Mouse (Mus musculus): Measurements from ENCODE around the gene Dnaaf5. TPM values are rescaled to one million over a fixed set of nuclear protein-coding genes. Genes with fewer than 3 reads are reported as not detected.

The Dnaaf5 gene
- 5.9 and 7.5 TPM in 2 replicates for polyA plus RNA-seq (2015; fragmentation: Nextera tagmentation; extraction: Ambion mirVana)

- H3K4me3 ChIP-seq (replicated peaks): peak within 1 kb of the TSS; percentile 55
- H3K27me3 ChIP-seq (replicated peaks): no peaks in the 10 kb centered on the region
- under 1% methylated on average over 86 of the region's 87 CpGs for WGBS
- H3K9me3 ChIP-seq: no peaks in the 10 kb centered on the region
- peak within 1 kb of the TSS; percentile 71 for H3K27ac ChIP-seq
- H3K36me3 ChIP-seq: peaks cover 17% of the 10 kb centered on the region
- peak; percentile 97 for ATAC-seq (ENCODE audit: insufficient read depth, low FRiP score, low read depth)
- H3K4me2 ChIP-seq: peak within 1 kb of the TSS; percentile 85
- peaks cover 8% of the 10 kb centered on the region; the same call in 1 of the 2 replicates for H3K4me1 ChIP-seq
- peak within 1 kb of the TSS; percentile 47 for H3K9ac ChIP-seq
These were observed at the start of gene Dnaaf5, which contains the start of gene Prkar1b for GRCm38 (mm10) chr5:139149681-139150602. Dnaaf5 (plus strand) TSS chr5:139150223. Prkar1b (minus strand) TSS chr5:139150001.

- Histone ChIP-seq H3K27me3 (replicated peaks) (no peaks in the 10 kb centered on the region), H3K4me1 (peaks cover 13% of the 10 kb centered on the region; the same call in 1 of the 2 replicates), H3K4me2 (no peak overlapping the region), H3K27ac (no peak overlapping the region), H3K4me3 (replicated peaks) (no peak overlapping the region), H3K36me3 (no peaks in the 10 kb centered on the region), H3K9me3 (no peaks in the 10 kb centered on the region), H3K9ac (no peak overlapping the region)
- 65% methylated on average over 6 of the region's 6 CpGs for WGBS
- ATAC-seq (ENCODE audit: insufficient read depth, low FRiP score, low read depth): no peak
These were observed 48.2 kb upstream of the Dnaaf5 start for GRCm38 (mm10) chr5:139101783-139102182.

- Histone ChIP-seq H3K36me3 (no peaks in the 10 kb centered on the region), H3K4me2 (no peak overlapping the region), H3K27ac (no peak overlapping the region), H3K4me3 (replicated peaks) (no peak overlapping the region), H3K9me3 (no peaks in the 10 kb centered on the region), H3K9ac (no peak overlapping the region), H3K27me3 (replicated peaks) (no peaks in the 10 kb centered on the region), H3K4me1 (0 out of 2 replicates have a peak, but pooled peaks cover 8% of the 10 kb centered on the region)
- 70% methylated on average over 9 of the region's 9 CpGs for WGBS
- no peak for ATAC-seq (ENCODE audit: insufficient read depth, low FRiP score, low read depth)
These were observed 42.2 kb upstream of the Dnaaf5 start for GRCm38 (mm10) chr5:139107815-139108214.

DNA sequence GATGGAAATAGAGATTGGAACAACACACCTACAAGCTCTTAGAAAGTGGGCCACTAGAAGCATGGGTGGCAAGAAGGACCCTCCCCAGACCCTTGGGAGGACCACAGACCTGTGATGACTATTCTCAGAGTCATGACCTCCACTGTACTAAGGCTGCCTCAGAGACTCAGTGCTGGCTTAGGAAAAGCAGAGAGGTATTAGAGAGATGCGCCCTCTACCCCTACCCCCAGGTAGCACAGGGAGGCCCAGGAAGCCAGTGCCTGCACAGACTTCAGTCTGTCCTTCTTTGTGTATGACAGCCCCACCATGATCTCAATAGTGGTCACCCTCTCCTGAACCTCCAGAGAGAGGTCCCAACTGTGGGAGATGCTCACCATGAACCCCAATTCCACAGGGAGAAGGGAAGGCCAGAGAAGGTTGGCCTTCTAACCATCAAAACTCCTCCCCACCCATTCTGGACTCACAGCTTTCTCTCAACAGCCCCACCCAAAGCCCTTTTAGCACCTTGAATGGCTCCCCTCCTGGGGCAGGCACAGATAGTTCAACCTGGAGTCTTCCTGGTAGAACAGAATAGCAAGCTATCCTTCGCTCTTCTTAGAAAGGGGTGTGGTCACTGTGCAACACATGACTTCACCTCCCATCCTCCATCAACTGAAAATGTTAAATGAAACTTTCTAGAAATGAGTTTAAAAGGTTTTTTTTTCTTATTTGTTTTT is 39.7 kb upstream of the Dnaaf5 start:
- H3K4me1 ChIP-seq: 0 out of 2 replicates have a peak, but pooled peaks cover 8% of the 10 kb centered on the region
- ATAC-seq (ENCODE audit: insufficient read depth, low FRiP score, low read depth): no peak
- no peaks in the 10 kb centered on the region for H3K9me3 ChIP-seq
- no peaks in the 10 kb centered on the region for H3K36me3 ChIP-seq
- H3K27ac ChIP-seq: no peak overlapping the region
- H3K9ac ChIP-seq: no peak overlapping the region
- 74% methylated on average over 2 of the region's 2 CpGs for WGBS
- no peaks in the 10 kb centered on the region for H3K27me3 ChIP-seq (replicated peaks)
- H3K4me3 ChIP-seq (replicated peaks): no peak overlapping the region
- H3K4me2 ChIP-seq: no peak overlapping the region

GRCm38 (mm10) chr5:139111991-139112390 is 38.0 kb upstream of the Dnaaf5 start:
- H3K4me3 ChIP-seq (replicated peaks): no peak overlapping the region
- H3K27ac ChIP-seq: no peak overlapping the region
- H3K4me2 ChIP-seq: no peak overlapping the region
- no peaks in the 10 kb centered on the region for H3K27me3 ChIP-seq (replicated peaks)
- WGBS: 70% methylated on average over 9 of the region's 9 CpGs
- no peaks in the 10 kb centered on the region for H3K36me3 ChIP-seq
- H3K9ac ChIP-seq: no peak overlapping the region
- no peaks in the 10 kb centered on the region for H3K9me3 ChIP-seq
- 0 out of 2 replicates have a peak, but pooled peaks cover 8% of the 10 kb centered on the region for H3K4me1 ChIP-seq
- no peak for ATAC-seq (ENCODE audit: insufficient read depth, low FRiP score, low read depth)

DNA sequence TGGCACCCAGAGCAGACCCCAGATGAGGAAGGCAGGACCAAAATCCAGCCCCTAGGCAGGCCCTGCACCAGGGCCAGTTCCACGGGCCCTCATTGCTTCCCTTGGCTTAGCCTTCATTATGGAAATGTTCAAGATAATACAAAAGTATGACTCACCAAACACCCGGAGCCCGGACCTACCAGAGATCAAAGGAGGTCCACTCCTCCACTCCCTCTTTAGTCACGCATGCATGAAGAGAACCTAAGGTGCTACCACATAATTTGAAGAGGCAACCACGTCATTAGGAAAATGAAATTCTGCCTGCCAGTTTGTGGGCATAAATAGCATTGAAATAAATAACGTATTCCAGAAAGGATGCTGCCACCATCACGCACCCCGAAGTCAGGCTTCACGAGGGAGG is 37.6 kb upstream of the Dnaaf5 start:
- WGBS: 72% methylated on average over 9 of the region's 9 CpGs
- H3K36me3 ChIP-seq: no peaks in the 10 kb centered on the region
- H3K9me3 ChIP-seq: no peaks in the 10 kb centered on the region
- no peak overlapping the region for H3K27ac ChIP-seq
- 0 out of 2 replicates have a peak, but pooled peaks cover 8% of the 10 kb centered on the region for H3K4me1 ChIP-seq
- ATAC-seq (ENCODE audit: insufficient read depth, low FRiP score, low read depth): no peak
- H3K4me3 ChIP-seq (replicated peaks): no peak overlapping the region
- no peaks in the 10 kb centered on the region for H3K27me3 ChIP-seq (replicated peaks)
- no peak overlapping the region for H3K4me2 ChIP-seq
- no peak overlapping the region for H3K9ac ChIP-seq

DNA sequence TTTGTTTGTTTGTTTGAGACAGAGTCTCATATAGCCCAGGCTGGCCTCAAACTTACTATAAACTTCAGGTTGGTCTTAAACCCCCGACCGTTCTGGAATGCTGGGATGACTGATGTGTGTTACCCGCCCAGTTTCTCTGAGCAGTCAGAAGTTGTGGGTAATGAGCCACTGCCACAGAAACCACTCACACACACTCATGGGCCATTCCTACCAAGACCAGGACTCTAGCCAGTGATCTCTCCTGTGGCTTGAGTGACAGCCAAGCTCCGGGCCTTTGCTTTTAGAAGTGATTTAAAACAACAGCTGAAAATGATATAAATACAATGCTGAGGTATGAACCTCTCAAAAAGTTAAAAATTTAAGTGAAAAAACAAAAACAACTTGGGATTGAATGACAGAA is 35.1 kb upstream of the Dnaaf5 start:
- Histone ChIP-seq H3K4me3 (replicated peaks) (no peak overlapping the region), H3K4me1 (peaks cover 16% of the 10 kb centered on the region; the same call in 1 of the 2 replicates), H3K9me3 (no peaks in the 10 kb centered on the region), H3K36me3 (no peaks in the 10 kb centered on the region), H3K27ac (no peak overlapping the region), H3K27me3 (replicated peaks) (no peaks in the 10 kb centered on the region), H3K4me2 (no peak overlapping the region), H3K9ac (no peak overlapping the region)
- 70% methylated on average over 4 of the region's 4 CpGs for WGBS
- no peak for ATAC-seq (ENCODE audit: insufficient read depth, low FRiP score, low read depth)

GRCm38 (mm10) chr5:139115507-139115906 is 34.5 kb upstream of the Dnaaf5 start:
- no peaks in the 10 kb centered on the region for H3K27me3 ChIP-seq (replicated peaks)
- no peak overlapping the region for H3K9ac ChIP-seq
- no peak overlapping the region for H3K4me2 ChIP-seq
- no peak overlapping the region for H3K4me3 ChIP-seq (replicated peaks)
- ATAC-seq (ENCODE audit: insufficient read depth, low FRiP score, low read depth): no peak
- WGBS: 92% methylated on average over 7 of the region's 7 CpGs
- no peaks in the 10 kb centered on the region for H3K9me3 ChIP-seq
- no peak overlapping the region for H3K27ac ChIP-seq
- peaks cover 16% of the 10 kb centered on the region; the same call in 1 of the 2 replicates for H3K4me1 ChIP-seq
- H3K36me3 ChIP-seq: no peaks in the 10 kb centered on the region

DNA sequence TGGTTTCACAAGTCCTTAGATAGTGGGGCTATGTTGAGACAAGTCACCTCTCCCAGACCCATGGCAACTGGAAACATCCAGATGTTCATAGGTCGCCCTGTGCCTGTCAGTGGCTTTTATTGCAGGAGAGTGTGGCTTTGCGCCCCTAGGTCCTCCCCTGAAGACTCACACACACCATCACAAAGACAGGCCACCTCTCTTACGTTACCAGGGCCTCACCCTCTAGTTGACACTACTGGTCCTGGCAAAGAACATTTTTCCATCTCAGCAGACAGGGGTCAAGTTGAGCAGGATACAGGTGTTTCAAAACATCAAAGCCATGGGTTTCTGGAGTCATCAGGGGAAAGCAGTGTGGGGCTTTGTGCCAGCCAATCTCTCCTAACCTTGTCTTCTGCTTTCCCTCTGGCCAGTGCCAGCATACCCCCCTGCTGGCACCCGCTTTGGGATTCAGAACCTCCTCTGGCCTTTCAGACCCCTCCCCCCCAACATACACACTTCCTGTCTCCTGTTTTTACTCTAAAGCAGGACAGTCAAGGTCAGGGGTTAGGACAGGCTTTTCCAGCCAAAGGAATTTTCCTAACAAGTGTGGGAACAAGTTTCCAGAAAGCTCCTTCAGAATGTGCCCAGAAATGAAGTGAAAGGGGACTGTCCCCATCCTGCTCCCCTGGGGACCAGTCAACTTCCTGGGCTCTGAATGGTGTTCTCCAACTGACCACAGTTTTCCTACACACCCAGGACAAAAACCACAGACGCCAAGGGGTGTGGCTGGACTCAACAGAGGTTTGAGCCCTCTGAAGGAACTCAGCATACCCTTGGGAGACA is 31.7 kb upstream of the Dnaaf5 start:
- no peak overlapping the region for H3K9ac ChIP-seq
- H3K4me3 ChIP-seq (replicated peaks): no peak overlapping the region
- H3K27ac ChIP-seq: no peak overlapping the region
- WGBS: 64% methylated on average over 5 of the region's 5 CpGs
- peaks cover 8% of the 10 kb centered on the region; the same call in 1 of the 2 replicates for H3K4me1 ChIP-seq
- no peak overlapping the region for H3K4me2 ChIP-seq
- no peak for ATAC-seq (ENCODE audit: insufficient read depth, low FRiP score, low read depth)
- H3K36me3 ChIP-seq: no peaks in the 10 kb centered on the region
- H3K27me3 ChIP-seq (replicated peaks): no peaks in the 10 kb centered on the region
- H3K9me3 ChIP-seq: no peaks in the 10 kb centered on the region

- 74% methylated on average over 2 of the region's 2 CpGs for WGBS
- no peak for ATAC-seq (ENCODE audit: insufficient read depth, low FRiP score, low read depth)
- H3K36me3 ChIP-seq: no peaks in the 10 kb centered on the region
- no peaks in the 10 kb centered on the region for H3K27me3 ChIP-seq (replicated peaks)
- H3K27ac ChIP-seq: no peak overlapping the region
- no peak overlapping the region for H3K4me3 ChIP-seq (replicated peaks)
- H3K9me3 ChIP-seq: no peaks in the 10 kb centered on the region
- no peak overlapping the region for H3K9ac ChIP-seq
- no peak overlapping the region for H3K4me2 ChIP-seq
- H3K4me1 ChIP-seq: peaks cover 8% of the 10 kb centered on the region; the same call in 1 of the 2 replicates
These were observed 31.1 kb upstream of the Dnaaf5 start for GRCm38 (mm10) chr5:139118961-139119276.

- Histone ChIP-seq H3K4me3 (replicated peaks) (no peak overlapping the region), H3K4me1 (peaks cover 12% of the 10 kb centered on the region), H3K27me3 (replicated peaks) (no peaks in the 10 kb centered on the region), H3K27ac (no peak overlapping the region), H3K9me3 (no peaks in the 10 kb centered on the region), H3K4me2 (no peak overlapping the region), H3K9ac (no peak overlapping the region), H3K36me3 (no peaks in the 10 kb centered on the region)
- no peak for ATAC-seq (ENCODE audit: insufficient read depth, low FRiP score, low read depth)
- WGBS: 80% methylated on average over 3 of the region's 3 CpGs
These were observed 24.3 kb upstream of the Dnaaf5 start for GRCm38 (mm10) chr5:139125717-139126116.
